Mouse (Mus musculus) left cerebral cortex, postnatal 10 days (tissue): ENCODE measurements at regions not wholly inside any gene's neighbourhood (a gene's known extent, or its start where the extent isn't known, plus 50 kb on each side); places are given as distances from the start of the nearest gene placed in this dataset.

ENCODE experiments used
- DNase-seq, 2 experiments: peaks; one replicate each; pipeline ENCODE4 v3.0.0; 2021 to 2022; ENCODE audit warnings: low spot score in 2 of 2, mixed read lengths in 1 of 2; ENCODE audit errors: extremely low spot score in 1 of 2
- intact Hi-C: fragments of 180-260 bp; cut with DNase I; formaldehyde crosslinking; loops from one replicate; pipeline ENCODE4 v1.15.1; 2025

DNA sequence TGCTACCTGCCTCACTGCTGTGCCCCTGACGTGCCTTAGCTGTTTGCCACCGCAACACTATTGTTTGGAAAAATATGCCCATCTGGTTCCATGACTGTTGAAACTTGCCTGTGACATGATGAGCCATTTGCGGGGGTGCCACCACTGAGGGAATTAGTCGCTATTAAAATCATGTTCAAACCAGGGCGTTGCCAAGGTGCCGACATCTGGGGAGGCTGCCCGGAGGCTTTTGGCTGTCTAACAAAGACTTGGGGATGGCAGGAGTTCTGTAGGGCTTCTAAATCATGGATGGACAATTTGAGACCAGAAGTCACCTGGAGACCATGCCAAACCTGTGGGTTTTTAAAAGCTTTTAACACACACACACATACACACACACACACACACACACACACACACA is 100.5 kb upstream of the Arntl start:
- no peak for DNase-seq

DNA sequence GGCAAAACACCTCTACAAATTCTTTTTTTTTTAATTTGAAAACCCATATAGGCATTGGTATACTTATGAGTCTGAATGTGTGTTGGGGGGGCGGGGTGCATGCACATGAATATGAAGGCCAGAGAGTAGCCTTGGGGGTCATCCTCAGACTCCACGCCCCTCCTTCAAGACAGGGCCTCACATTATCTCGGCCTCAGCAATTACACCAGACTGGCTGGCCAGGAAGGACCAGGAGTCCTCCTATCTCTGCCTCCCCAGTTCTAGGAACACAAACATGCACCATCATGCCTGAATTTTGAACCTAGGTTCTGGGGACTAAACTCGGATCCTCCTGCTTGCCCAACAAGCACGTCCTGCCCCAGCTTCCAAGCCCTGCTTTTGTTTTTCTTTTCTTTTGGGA is 99.3 kb upstream of the Arntl start:
- intact Hi-C loops: no loop called here
- no peak for DNase-seq

More for the DNA sequence above, 100.5 kb upstream of the Arntl start:
- intact Hi-C loops: no loop called here

DNA sequence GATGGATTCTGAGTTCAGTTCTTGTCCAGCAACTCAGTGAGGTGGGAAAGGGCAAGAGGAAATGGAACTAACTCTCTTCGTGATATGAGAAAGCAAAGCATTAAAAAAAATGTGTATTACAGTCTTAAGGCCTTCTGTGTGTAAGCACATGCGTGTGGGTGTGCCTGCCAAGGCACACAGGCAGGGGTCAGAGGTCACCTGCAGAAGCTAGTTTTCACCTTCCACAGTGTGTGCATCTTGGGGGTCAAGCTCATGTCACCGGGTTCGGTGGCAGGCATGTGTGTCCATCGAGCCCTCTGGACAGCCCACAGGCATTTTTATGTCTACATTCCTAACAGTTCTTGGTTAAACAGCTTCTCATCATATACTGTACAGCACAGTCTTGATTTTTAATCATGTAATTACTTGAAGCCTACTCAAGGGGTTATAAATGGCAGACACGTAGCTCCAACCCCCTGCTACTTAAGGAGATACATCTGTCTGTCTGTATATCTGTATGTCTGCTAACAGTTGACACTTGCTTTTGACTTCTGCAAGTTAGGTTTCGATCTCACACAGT is 98.7 kb upstream of the Arntl start:
- intact Hi-C loops: no loop called here

GRCm38 (mm10) chr7:113109481-113109880 is 97.8 kb upstream of the Arntl start:
- DNase-seq: no peak
- intact Hi-C loops: no loop called here

More for the DNA sequence above, 98.7 kb upstream of the Arntl start:
- DNase-seq: no peak

GRCm38 (mm10) chr7:113110867-113111508 is 96.3 kb upstream of the Arntl start:
- DNase-seq: no peak
- intact Hi-C loops: no loop called here

GRCm38 (mm10) chr7:113113266-113113893 is 93.9 kb upstream of the Arntl start:
- intact Hi-C loops: no loop called here
- DNase-seq: no peak

GRCm38 (mm10) chr7:113117599-113117998 is 89.7 kb upstream of the Arntl start:
- no peak for DNase-seq
- intact Hi-C loops: no loop called here

DNA sequence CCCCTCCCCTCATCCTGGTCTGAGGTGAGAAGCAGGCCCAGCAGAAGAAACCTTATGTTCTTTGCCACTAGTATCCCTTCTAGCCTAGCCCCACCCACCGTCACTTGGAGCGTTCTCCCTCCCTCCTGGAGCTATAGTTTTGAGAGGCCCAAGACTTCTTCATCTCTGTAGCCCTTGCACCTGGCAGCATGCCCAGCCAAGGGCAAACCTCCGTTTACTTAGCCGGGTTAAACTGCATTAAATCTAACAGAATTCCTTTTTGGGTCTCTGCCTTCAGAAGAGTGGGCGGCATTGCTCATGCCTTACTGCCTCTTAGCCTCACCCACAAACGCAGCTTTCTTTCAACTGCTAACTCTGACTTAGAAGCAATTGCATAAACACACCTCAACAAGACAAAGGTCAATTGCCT is 85.3 kb upstream of the Arntl start:
- no peak for DNase-seq
- intact Hi-C loops: no loop called here

DNA sequence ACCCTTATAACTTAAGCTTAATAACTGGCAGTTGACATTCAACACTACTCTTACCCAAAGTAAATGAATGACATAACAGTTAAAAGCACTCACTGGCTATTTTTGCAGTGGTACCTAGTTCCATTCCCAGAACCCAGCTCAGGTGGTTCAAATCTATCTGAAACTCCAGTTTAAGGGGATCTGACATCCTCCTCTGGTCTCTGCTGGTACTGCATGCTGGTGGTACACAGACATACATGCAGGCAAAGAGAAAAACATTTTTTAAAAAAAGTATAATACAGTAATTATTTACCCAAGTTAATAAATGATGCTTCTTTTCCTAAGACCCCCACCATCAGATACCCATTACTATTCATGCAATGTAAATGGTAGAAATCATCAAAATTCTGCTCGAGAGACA is 81.3 kb upstream of the Arntl start:
- DNase-seq: no peak
- intact Hi-C loops: no loop called here

GRCm38 (mm10) chr7:113130552-113130951 is 76.7 kb upstream of the Arntl start:
- no peak for DNase-seq
- intact Hi-C loops: loop anchor here (10.0 kb wide), 1 partner anchor 736 kb away; no protein-coding TSS in a partner anchor

DNA sequence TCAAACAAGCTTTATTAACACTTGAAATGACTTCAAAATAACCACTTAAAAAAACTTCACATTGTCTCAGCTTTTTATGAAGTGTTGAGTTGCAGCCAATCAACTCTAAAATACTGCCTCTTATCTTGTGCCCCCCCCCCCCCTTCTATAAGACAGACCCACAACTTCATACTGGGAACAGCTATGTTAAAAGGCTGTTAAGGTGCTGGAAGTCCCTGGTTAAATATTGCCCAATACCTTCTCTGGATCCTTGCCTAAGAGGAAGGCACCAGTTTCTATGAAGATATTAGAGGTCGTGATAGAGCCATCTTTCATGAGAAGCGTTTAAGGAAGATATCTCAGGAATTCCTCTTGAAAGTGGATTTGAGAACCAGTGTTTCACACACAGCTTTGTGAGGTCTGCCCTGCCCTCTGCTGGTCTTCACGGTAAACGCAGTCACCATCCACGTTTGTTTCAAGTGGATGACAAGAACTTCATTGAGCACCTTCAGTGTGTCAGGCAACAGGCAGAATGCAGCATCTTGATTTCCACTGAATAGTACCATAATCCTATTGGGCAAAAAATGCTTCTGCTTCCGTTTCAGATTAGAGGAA is 75.2 kb upstream of the Arntl start:
- intact Hi-C loops: loop anchor here (1.0 to 10.0 kb wide), 2 partner anchors 212 to 737 kb away; no protein-coding TSS in a partner anchor
- peak; percentile 78 to 81 for DNase-seq

GRCm38 (mm10) chr7:113133891-113134290 is 73.4 kb upstream of the Arntl start:
- intact Hi-C loops: loop anchor here (10.0 kb wide), 1 partner anchor 739 kb away; no protein-coding TSS in a partner anchor

GRCm38 (mm10) chr7:113140011-113140438 is 67.2 kb upstream of the Arntl start:
- DNase-seq: no peak
- intact Hi-C loops: loop anchor here (5.0 to 10.0 kb wide), 3 partner anchors 67 to 455 kb away; partner anchors contain the start of gene Arntl

More at GRCm38 (mm10) chr7:113133891-113134290, 73.4 kb upstream of the Arntl start:
- no peak for DNase-seq

DNA sequence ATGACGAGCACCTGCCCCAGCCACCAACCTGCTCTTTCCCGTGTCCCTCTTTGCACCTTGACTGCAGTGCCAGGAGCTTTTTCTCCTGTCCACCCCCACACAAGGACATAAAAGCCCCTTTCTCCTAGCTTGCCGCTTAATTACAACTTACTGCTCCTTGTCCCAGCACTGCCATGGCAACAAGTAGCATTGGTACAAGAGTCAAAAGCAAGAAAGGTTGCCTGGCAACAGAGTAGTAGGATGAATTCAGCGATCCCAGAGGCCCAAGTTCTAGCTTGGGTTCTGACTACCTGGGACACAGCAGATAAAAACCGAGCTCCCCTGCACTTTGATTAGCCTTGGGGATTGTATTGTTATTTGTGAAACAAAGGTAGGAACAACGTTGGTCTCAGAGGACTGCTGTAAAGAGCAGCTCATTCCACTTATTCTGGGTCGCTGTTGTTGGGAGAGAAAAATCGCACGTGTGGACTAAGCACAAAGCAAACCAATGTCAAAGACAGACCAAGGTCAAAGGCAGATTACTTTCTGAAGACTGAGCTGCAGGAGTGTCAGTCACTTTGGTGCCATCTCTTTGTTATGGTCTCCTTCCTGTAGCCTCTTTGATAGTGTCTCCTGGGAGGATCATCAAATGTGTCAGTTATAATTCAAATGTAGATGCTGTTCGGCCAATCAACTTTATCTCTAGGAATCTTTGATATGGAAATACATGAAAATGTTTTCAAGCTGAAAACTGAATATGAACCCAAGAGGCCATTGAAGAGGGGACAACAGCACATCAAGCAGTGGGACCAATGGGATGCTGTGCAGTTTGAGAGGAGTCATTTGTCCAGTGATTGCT is 65.2 kb upstream of the Arntl start:
- intact Hi-C loops: loop anchor here (2.0 to 10.0 kb wide), 5 partner anchors 65 to 453 kb away; partner anchors contain the start of gene Arntl
- no peak for DNase-seq

GRCm38 (mm10) chr7:113143552-113143951 is 63.7 kb upstream of the Arntl start:
- intact Hi-C loops: loop anchor here (2.0 to 10.0 kb wide), 5 partner anchors 64 to 451 kb away; partner anchors contain the start of gene Arntl
- DNase-seq: peak; percentile 80 to 84

DNA sequence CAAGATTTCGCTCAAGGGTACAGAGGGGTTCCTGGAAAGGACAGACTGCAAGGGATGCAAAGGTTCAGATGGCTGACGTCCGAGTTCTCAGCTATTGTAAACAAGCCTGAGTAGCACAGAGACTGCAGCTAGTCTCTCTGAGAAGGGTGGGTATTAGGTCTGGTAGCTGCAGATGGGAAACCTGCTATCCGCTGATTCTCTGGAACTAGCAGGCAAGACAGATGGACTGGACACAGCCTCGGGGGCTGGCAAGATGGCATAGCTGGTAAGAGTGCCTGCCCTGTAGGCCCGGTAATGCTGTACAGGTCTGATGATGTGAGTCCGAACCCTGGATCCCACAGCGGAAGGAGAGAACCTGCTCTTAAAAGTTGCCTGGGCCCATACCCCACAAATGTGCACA is 62.2 kb upstream of the Arntl start:
- no peak for DNase-seq
- intact Hi-C loops: loop anchor here (10.0 kb wide), 1 partner anchor 450 kb away; no protein-coding TSS in a partner anchor

- intact Hi-C loops: loop anchor here (10.0 kb wide), 1 partner anchor 449 kb away; no protein-coding TSS in a partner anchor
- no peak for DNase-seq
Measured at GRCm38 (mm10) chr7:113146108-113146507, 61.2 kb upstream of the Arntl start.

DNA sequence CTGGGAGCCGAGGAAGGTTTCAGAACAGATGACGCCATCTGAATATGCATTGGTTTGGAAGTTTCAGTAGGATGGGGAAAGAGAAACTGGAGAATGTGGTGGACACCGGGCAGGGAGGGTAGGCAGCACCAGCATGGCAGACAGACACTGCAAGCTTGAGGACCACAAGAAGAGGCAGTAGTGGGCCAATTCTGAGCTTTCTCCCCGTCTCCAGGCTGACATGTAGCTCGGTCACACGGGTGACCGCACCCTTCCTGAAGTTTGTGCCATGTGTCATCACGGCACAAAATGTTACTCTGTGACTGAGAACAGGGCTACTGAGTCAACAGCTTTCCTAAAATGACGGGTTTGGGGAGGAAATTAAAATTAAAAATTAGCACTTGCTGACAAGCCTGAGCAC is 60.7 kb upstream of the Arntl start:
- intact Hi-C loops: loop anchor here (10.0 kb wide), 1 partner anchor 448 kb away; no protein-coding TSS in a partner anchor
- no peak for DNase-seq
